Mouse (Mus musculus): Measurements from ENCODE around the gene Fbxw24. TPM values are rescaled to one million over a fixed set of nuclear protein-coding genes. Genes with fewer than 3 reads are reported as not detected.
"Not testable (repeated sequence)": the region's sequence is repeated elsewhere in the genome, so short reads cannot be mapped to it uniquely, and the experiment has no call there.

Gene Fbxw24
- not detected for total RNA-seq (2021)
- long read RNA-seq, experiment 1: 0 reads
- long read RNA-seq, experiment 2: 0 reads

DNA sequence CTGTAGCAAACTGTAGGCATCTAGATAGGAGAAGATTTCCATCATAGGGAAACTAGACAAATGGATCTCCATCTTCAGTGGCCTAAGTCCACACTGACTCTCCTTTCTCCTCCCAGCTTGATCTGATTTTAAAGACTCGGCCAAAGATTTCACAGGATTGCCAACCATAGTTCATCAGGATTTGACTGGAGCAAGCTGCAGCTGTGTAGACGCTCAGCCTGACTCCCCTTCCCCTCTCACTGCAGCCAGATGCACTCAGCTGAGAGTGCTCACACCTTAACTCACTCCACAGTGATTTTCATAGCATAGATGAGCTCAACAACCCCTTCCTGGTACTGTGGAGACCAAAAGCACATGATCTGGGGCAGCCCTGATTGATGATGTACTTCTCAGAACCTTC lies at the start of gene Fbxw24:
Fbxw24 (minus strand) TSS at position 101 of the 400 bp plus-strand sequence.
- not testable (repeated sequence) for H3K27ac ChIP-seq; DNase-seq (ENCODE audit: low spot score in 2 of 2); H3K4me3 ChIP-seq

DNA sequence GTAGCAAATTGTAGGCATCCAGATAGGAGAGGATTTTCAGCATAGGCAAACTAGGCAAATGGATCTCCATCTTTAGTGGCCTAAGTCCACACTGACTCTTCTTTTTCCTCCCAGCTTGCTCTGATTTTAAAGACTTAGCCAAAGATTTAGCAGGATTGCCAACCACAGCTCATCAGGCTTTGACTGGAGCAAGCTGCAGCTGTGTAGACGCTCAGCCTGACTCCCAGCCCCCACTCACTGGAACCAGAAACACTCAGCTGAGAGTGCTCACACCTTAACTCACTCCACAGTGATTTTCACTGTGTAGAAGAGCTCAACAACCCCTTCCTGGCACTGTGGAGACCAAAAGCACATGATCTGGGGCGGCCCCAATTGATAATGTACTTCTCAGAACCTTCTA lies 38.7 kb upstream of the Fbxw24 start, which contains the start of gene Fbxw25:
Fbxw25 (minus strand) TSS at position 101 of the 400 bp plus-strand sequence.
- not testable (repeated sequence) for H3K4me3 ChIP-seq; DNase-seq (ENCODE audit: low spot score in 2 of 2); H3K27ac ChIP-seq

DNA sequence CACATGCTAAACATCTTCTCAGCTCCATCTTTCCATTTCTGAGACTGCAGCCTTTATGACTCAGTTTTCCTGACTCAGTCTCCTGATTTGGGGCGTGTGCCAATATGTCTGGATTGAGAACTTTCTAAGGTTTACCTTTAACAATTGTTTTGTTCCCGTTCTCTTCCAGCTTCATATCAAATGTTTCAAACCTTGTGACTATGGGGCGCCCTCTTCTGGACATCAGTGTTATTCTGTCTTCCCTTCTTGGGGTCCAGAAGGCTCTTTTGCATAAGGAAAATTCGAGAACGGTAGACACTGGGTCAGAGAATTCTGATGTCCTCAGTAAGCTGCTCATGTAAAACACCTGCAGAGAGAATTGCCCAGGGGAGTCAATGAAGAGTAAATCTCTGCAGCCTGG lies 19.0 kb downstream of the Fbxw24 start:
- peak; percentile 74 for TF ChIP-seq CTCF (conservative IDR thresholded peaks at IDR 0.05)
- DNase-seq (ENCODE audit: low spot score in 2 of 2): peak; percentile 19 to 34
- not testable (repeated sequence) for H3K27ac ChIP-seq, H3K4me3 ChIP-seq

DNA sequence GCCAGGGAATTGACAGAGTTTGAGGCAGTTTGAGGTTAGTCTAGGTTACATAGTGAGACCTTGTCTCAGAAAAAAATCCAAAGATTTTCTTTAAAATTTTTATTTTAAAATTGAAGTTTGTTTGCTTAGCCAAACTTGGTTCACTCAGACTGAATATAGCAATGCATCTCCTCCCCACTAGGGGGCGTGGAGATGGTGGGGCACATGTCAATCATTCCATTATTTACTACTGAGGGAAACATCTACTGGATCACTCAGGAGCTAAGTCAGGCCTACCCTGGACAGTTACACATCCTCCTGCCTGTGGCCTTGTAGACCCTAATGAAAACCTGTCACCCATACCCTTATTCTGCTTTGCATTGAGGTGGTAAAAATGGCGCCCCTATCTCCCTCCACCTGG lies 23.7 kb downstream of the Fbxw24 start:
- H3K27ac ChIP-seq; H3K4me3 ChIP-seq; DNase-seq (ENCODE audit: low spot score in 2 of 2): not testable (repeated sequence)
- peak; percentile 52 for TF ChIP-seq CTCF (conservative IDR thresholded peaks at IDR 0.05)

DNA sequence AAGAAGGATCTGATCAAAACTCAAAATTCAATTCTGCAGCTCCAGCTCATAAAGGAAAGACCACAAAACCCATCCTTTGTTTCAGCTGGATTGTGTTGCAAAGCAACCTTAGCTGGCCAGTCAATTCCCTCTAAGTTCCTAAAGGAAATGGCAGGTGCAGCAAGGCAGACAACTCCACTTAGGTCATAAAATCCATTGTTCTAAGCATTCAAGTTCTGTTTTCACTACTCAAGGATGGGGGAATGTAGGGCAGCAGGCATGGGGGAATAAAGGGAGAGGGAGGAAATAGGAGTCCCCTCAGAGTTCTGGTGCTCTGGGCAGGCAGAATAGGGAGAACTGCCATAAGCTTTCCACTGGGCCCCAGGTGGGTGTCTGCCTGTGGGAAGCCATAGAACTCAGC lies 28.6 kb downstream of the Fbxw24 start:
- H3K4me3 ChIP-seq: no peak overlapping the region
- no peak overlapping the region for H3K27ac ChIP-seq
- no peak for TF ChIP-seq CTCF (conservative IDR thresholded peaks at IDR 0.05)
- no peak for DNase-seq (ENCODE audit: low spot score in 2 of 2)

DNA sequence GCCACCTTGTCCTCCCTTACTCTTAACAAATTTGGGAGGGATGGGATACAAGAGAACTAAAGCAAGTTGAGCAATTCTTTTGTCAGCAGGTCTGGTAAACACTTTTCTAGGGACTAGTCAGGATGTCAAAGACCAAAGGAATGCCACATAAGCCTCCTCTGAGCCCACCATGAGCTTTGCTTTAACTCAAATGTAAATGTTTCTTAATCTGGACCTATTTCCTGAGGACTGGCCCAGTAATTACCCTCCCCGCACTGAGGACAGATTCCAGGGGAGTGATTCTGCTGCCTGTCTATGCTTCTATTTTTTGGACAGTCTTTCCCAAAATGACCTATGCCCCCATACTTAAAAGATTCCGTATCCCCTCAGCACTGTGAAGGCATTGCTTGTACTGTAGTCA lies 31.0 kb downstream of the Fbxw24 start:
- no peak overlapping the region for H3K27ac ChIP-seq
- TF ChIP-seq CTCF (conservative IDR thresholded peaks at IDR 0.05): no peak
- no peak for DNase-seq (ENCODE audit: low spot score in 2 of 2)
- H3K4me3 ChIP-seq: no peak overlapping the region

DNA sequence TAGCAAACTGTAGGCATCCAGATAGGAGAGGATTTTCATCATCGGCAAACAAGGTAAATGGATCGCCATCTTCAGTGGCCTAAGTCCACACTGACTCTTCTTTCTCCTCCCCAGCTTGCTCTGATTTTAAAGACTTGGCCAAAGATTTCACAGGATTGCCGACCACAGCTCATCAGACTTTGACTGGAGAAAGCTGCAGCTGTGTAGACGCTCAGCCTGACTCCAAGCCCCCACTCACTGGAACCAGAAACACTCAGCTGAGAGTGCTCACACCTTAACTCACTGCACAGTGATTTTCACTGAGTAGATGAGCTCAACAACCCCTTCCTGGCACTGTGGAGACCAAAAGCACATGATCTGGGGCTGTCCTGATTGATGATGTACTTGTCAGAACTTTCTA lies 57.7 kb downstream of the Fbxw24 start, which contains the start of gene Fbxw15:
Fbxw15 (minus strand) TSS at position 101 of the 400 bp plus-strand sequence.
- DNase-seq (ENCODE audit: low spot score in 2 of 2); H3K4me3 ChIP-seq; H3K27ac ChIP-seq: not testable (repeated sequence)

DNA sequence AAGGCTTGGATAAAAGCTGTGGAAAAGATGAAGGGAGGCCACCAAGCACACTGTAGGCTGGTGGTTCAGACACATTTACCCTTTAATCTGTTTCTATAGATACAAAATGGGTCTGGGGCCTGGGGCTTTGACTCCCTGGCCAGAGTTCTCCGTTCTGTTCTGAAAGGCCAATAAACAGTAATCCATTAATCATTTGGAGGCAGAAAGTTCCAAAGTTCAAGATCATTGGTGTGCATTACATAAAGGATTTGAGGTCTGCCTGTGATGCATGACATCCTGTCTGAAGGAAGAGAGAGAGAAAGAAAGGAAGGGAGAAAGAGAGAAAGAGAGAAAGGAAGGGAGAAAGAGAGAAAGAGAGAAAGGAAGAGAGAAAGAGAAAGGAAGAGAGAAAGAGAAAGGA lies 60.3 kb downstream of the Fbxw24 start:
- Histone ChIP-seq H3K4me3 (no peak overlapping the region), H3K27ac (no peak overlapping the region)
- DNase-seq (ENCODE audit: low spot score in 2 of 2): no peak
- TF ChIP-seq CTCF (conservative IDR thresholded peaks at IDR 0.05): no peak

DNA sequence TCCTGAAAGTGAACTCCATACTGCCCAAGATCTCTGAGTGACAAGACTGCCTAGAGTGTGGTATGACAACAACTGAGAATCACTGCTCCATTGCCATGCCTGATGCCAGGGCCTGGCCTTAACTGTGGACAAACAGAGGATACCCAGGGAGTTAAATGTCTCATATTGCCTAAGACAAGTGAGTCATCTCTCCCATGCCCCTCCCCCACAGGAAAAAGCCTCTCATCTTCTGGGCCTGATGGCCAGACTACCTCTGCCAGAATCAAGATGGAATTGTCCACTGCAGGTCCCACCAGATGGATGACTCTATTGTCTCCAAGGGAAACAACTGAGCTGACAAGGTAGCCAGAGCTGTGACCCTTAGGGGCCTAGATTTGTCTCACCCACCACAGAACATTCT lies 63.8 kb downstream of the Fbxw24 start:
- not testable (repeated sequence) for DNase-seq (ENCODE audit: low spot score in 2 of 2); H3K4me3 ChIP-seq; H3K27ac ChIP-seq

DNA sequence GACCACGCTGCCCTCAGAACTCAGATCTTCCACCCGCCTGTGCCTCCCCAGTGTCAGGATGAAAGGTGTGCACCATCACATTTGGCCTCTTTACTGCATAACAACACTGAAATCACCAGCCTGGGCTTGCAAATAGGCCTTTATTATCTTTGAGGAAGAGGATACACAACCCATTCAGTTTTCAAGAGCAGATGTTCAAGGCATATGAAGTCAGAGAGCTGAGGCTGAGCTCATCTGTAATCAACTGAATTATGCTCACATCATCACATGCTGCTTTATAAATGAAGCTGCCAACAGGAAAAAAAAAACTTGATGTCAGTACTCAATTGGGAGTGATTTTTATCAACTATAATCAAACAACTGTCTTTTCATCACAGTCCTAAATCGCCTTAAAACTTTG lies 73.4 kb downstream of the Fbxw24 start:
- H3K4me3 ChIP-seq: no peak overlapping the region
- no peak for TF ChIP-seq CTCF (conservative IDR thresholded peaks at IDR 0.05)
- DNase-seq (ENCODE audit: low spot score in 2 of 2): peak in 1 of 2 experiments; percentile 11
- H3K27ac ChIP-seq: peak overlapping the region; percentile 64; the same call in 1 of the 2 replicates

Other genes starting within 250 kb of the Fbxw24 start
- not detected for gene Fbxw22, start 221.8 kb downstream of the Fbxw24 start, total RNA-seq (2021)
- not detected for gene Fbxw16, start 176.9 kb downstream of the Fbxw24 start, total RNA-seq (2021)
- gene Fbxw19, start 130.2 kb downstream of the Fbxw24 start, total RNA-seq (2021): not detected
- not detected for gene Fbxw15, start 57.8 kb downstream of the Fbxw24 start, total RNA-seq (2021)
- gene Fbxw25, start 38.6 kb upstream of the Fbxw24 start, total RNA-seq (2021): not detected
- gene Fbxw18, start 76.6 kb upstream of the Fbxw24 start, total RNA-seq (2021): not detected
- gene Fbxw26, start 120.0 kb upstream of the Fbxw24 start, total RNA-seq (2021): not detected
- not detected for gene Fbxw27, start 164.6 kb upstream of the Fbxw24 start, total RNA-seq (2021)
- 10 to 100 TPM; 60.8 to 71.0 TPM for gene Spink8, start 186.2 kb upstream of the Fbxw24 start, total RNA-seq (2021)
- 10 to 100 TPM; 12.0 to 12.2 TPM for gene Nme6, start 206.7 kb upstream of the Fbxw24 start, total RNA-seq (2021)
- not detected for gene Camp, start 223.6 kb upstream of the Fbxw24 start, total RNA-seq (2021)
- gene Cdc25a, start 249.5 kb upstream of the Fbxw24 start, total RNA-seq (2021): 1 to 10 TPM; 4.7 TPM